In the genomic region with DNA sequence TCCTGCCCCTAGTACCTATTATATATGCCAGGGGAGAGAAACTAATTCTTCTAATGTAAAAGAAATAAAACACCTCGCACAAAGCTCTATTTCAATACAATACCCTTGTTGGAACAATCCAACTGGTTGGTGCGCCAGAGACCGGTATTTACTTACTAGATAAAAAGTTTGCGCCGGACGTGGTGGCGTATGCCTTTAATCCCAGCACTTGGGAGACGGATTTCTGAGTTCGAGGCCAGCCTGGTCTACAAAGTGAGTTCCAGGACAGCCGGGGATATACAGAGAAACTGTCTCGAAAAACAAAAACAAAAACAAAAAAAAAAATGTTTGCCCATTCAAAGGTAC, we compare ENCODE assay signal across 8 mouse cellular contexts. TPM values are rescaled to one million over a fixed set of nuclear protein-coding genes. Genes with fewer than 3 reads are reported as not detected.
A peak's percentile ranks its signal among the peaks of the same experiment; 100 is the strongest.
DNase-seq lines count a peak whose midpoint lies in the region; ATAC-seq lines count a peak whose summit lies in the region.

No protein-coding gene starts in this region.

- WGBS in kidney, embryonic 15.5 days, result under 1% methylated on average over 11 of the region's 11 CpGs
- under 1% methylated on average over 11 of the region's 11 CpGs for WGBS in hindbrain, embryonic 12.5 days
- 1% methylated on average over 11 of the region's 11 CpGs for WGBS in midbrain, embryonic 14.5 days

- ATAC-seq in kidney, embryonic 15.5 days (replicated peaks; ENCODE audit: low FRiP score), result no peak
- ATAC-seq in hindbrain, embryonic 12.5 days (ENCODE audit: low FRiP score), result no peak
- no peak for ATAC-seq in midbrain, embryonic 14.5 days (ENCODE audit: low FRiP score, low TSS enrichment)

- H3K9ac ChIP-seq in kidney, embryonic 15.5 days, result peak overlapping the region; percentile 95
- H3K9ac ChIP-seq in hindbrain, embryonic 12.5 days, result peak overlapping the region; percentile 96
- H3K9ac ChIP-seq in midbrain, embryonic 14.5 days (replicated peaks; ENCODE audit: low read length), result peak overlapping the region; percentile 90; the same call in 1 of the 2 replicates

- peaks cover 10% of the 10 kb centered on the region for H3K36me3 ChIP-seq in kidney, embryonic 15.5 days
- no peaks in the 10 kb centered on the region for H3K36me3 ChIP-seq in hindbrain, embryonic 12.5 days
- no peaks in the 10 kb centered on the region for H3K36me3 ChIP-seq in midbrain, embryonic 14.5 days (ENCODE audit: control insufficient read depth, insufficient read depth, low read length)

- no peak for DNase-seq in kidney, postnatal 10 days
- peak; percentile 46 for DNase-seq in NIH3T3 (ENCODE audit: low read depth)
- peak; percentile 20 for DNase-seq in midbrain, embryonic 14.5 days
- no peak for DNase-seq in adrenal gland, postnatal 14 days
- no peak for DNase-seq in cerebellum, adult 9-11 months
- no peak for DNase-seq in spleen, postnatal 36 days (ENCODE audit: low spot score in 2 of 2)

- no peak overlapping the region for H3K27ac ChIP-seq in kidney, embryonic 15.5 days
- H3K27ac ChIP-seq in hindbrain, embryonic 12.5 days, result no peak overlapping the region
- no peak overlapping the region for H3K27ac ChIP-seq in midbrain, embryonic 14.5 days (replicated peaks; ENCODE audit: low read depth, low read length)

- no peaks in the 10 kb centered on the region for H3K27me3 ChIP-seq in kidney, embryonic 15.5 days
- no peaks in the 10 kb centered on the region for H3K27me3 ChIP-seq in hindbrain, embryonic 12.5 days
- H3K27me3 ChIP-seq in midbrain, embryonic 14.5 days (ENCODE audit: control insufficient read depth, insufficient read depth, low read length), result no peaks in the 10 kb centered on the region

- peak overlapping the region; percentile 81 for H3K4me3 ChIP-seq in kidney, embryonic 15.5 days (replicated peaks)
- H3K4me3 ChIP-seq in hindbrain, embryonic 12.5 days, result peak overlapping the region; percentile 88
- peak overlapping the region; percentile 84 for H3K4me3 ChIP-seq in midbrain, embryonic 14.5 days (replicated peaks; ENCODE audit: low read depth, low read length)

- peaks cover 43% of the 10 kb centered on the region for H3K4me1 ChIP-seq in kidney, embryonic 15.5 days
- peaks cover 19% of the 10 kb centered on the region for H3K4me1 ChIP-seq in hindbrain, embryonic 12.5 days
- peaks cover 27% of the 10 kb centered on the region for H3K4me1 ChIP-seq in midbrain, embryonic 14.5 days (ENCODE audit: control insufficient read depth, insufficient read depth, low read length)

- H3K9me3 ChIP-seq in kidney, embryonic 15.5 days (replicated peaks), result no peaks in the 10 kb centered on the region
- H3K9me3 ChIP-seq in hindbrain, embryonic 12.5 days (replicated peaks), result no peaks in the 10 kb centered on the region
- no peaks in the 10 kb centered on the region for H3K9me3 ChIP-seq in midbrain, embryonic 14.5 days (ENCODE audit: control insufficient read depth, low read length)

- H3K4me2 ChIP-seq in kidney, embryonic 15.5 days, result peak overlapping the region; percentile 68
- H3K4me2 ChIP-seq in hindbrain, embryonic 12.5 days (replicated peaks), result peak overlapping the region; percentile 69
- peak overlapping the region; percentile 69 for H3K4me2 ChIP-seq in midbrain, embryonic 14.5 days (ENCODE audit: low read length)

RNA-seq across cellular contexts. Expression of a gene that starts 1.2 kb away (rescaled TPM):
- polyA plus RNA-seq in kidney, embryonic 15.5 days (2015; fragmentation: Nextera tagmentation; extraction: Ambion mirVana), result 24.2 and 25.3 TPM in 2 replicates
- polyA plus RNA-seq in hindbrain, embryonic 12.5 days (2016; fragmentation: Nextera tagmentation; extraction: Ambion mirVana), result 15.4 and 16.2 TPM in 2 replicates
- 7.6 and 11.1 TPM in 2 replicates for polyA plus RNA-seq in midbrain, embryonic 14.5 days (2014; fragmentation: Nextera tagmentation; extraction: Ambion mirVana)
- 14.6 and 16.3 TPM in 2 replicates for total RNA-seq in adrenal gland, postnatal 14 days (2021)

RNA-seq across cellular contexts. Expression of a gene that starts 1.4 kb away (rescaled TPM):
- 125 and 129 TPM in 2 replicates for polyA plus RNA-seq in kidney, embryonic 15.5 days (2015; fragmentation: Nextera tagmentation; extraction: Ambion mirVana)
- 93.0 and 97.0 TPM in 2 replicates for polyA plus RNA-seq in hindbrain, embryonic 12.5 days (2016; fragmentation: Nextera tagmentation; extraction: Ambion mirVana)
- polyA plus RNA-seq in midbrain, embryonic 14.5 days (2014; fragmentation: Nextera tagmentation; extraction: Ambion mirVana), result 55.6 and 69.3 TPM in 2 replicates
- total RNA-seq in adrenal gland, postnatal 14 days (2021), result 96.5 and 114 TPM in 2 replicates

Comparison
In these comparisons a context has a peak if more than half of its experiments do, and no peak if none do; other contexts are left out.
1. DNase-seq: peak in NIH3T3 (single experiment) and midbrain, embryonic 14.5 days (single experiment); none in kidney, postnatal 10 days (single experiment), adrenal gland, postnatal 14 days (single experiment), cerebellum, adult 9-11 months (single experiment) and spleen, postnatal 36 days (0 of 2).
2. Peak in every context shown above with its lines, with median percentiles within 50 percentile points of each other: H3K4me2 ChIP-seq, H3K4me3 ChIP-seq and H3K9ac ChIP-seq.